Mouse (Mus musculus) lung, postnatal 0 days (tissue): Measurements from ENCODE around the gene Gm3625. TPM values are rescaled to one million over a fixed set of nuclear protein-coding genes. Genes with fewer than 3 reads are reported as not detected.
A peak's percentile ranks its signal among the peaks of the same experiment; 100 is the strongest.

Source experiments
- ATAC-seq: fragments of 200-750 bp; cut with Nextera tagmentation; 2 replicates; pipeline ENCODE4 v1.8.0; 2017; ENCODE audit warnings: moderate library complexity
- DNase-seq: peaks from one replicate; pipeline ENCODE4 v3.0.0-alpha.2; 2016; ENCODE audit warnings: low spot score
- H3K27ac ChIP-seq: fragments of 300-500 bp; sonication (generic); 2 replicates; pipeline ENCODE4 v1.5.1; 2014; ENCODE audit warnings: antibody characterized with exemption, mild to moderate bottlenecking, low read length, mixed read lengths
- H3K27me3 ChIP-seq: fragments of 300-500 bp; sonication (generic); replicated peaks from 2 replicates; pipeline ENCODE4 v1.6.1; 2014; ENCODE audit warnings: low read length, mixed read lengths; ENCODE audit not compliant: insufficient read depth
- H3K36me3 ChIP-seq: fragments of 300-500 bp; sonication (generic); 2 replicates; pipeline ENCODE4 v1.6.1; 2014; ENCODE audit warnings: low read length, mixed read lengths; ENCODE audit not compliant: insufficient read depth
- H3K4me1 ChIP-seq: fragments of 300-500 bp; sonication (generic); 2 replicates; pipeline ENCODE4 v1.6.1; 2014; ENCODE audit warnings: antibody characterized with exemption, low read depth, low read length, mixed read lengths; ENCODE audit not compliant: insufficient read depth
- H3K4me2 ChIP-seq: fragments of 300-500 bp; sonication (generic); replicated peaks from 2 replicates; pipeline ENCODE4 v1.6.1; 2014; ENCODE audit warnings: low read depth, mild to moderate bottlenecking, low read length, moderate library complexity, mixed read lengths
- H3K4me3 ChIP-seq: fragments of 300-500 bp; sonication (generic); 2 replicates; pipeline ENCODE4 v1.5.1; 2014; ENCODE audit warnings: low read depth, low read length
- H3K9ac ChIP-seq: fragments of 300-500 bp; sonication (generic); replicated peaks from 2 replicates; pipeline ENCODE4 v1.6.1; 2014; ENCODE audit warnings: low read depth, mild to moderate bottlenecking
- H3K9me3 ChIP-seq: fragments of 300-500 bp; sonication (generic); 2 replicates; pipeline ENCODE4 v1.6.1; 2016; ENCODE audit warnings: low read length, mixed read lengths
- CTCF ChIP-seq: IDR thresholded peaks from 2 replicates; pipeline ENCODE4 v1.5.1; 2016; ENCODE audit warnings: antibody characterized with exemption, mild to moderate bottlenecking
- EP300 ChIP-seq: IDR thresholded peaks from 2 replicates; pipeline ENCODE4 v1.6.1; 2016; ENCODE audit warnings: antibody characterized with exemption, mild to moderate bottlenecking, control low read depth
- WGBS: fragments of 180-500 bp; shearing (Covaris S2); extraction: QIAGEN DNeasy Blood & Tissue Kit; methylation state at CpG from one replicate; pipeline ENCODE4 v1.1.7; 2014; 5-methylcytosine and 5-hydroxymethylcytosine counted together
- polyA plus RNA-seq: library from polyadenylated mRNA; unstranded; fragments of >200 nt; fragmentation: Nextera tagmentation; extraction: Ambion mirVana; gene quantifications from 2 replicates; pipeline ENCODE4 v1.2.1, GENCODE M21; 2015

Gene Gm3625
- polyA plus RNA-seq, 1 experiment from 2014 or later, result not detected

- DNase-seq, result peak; percentile 80
These were observed 4.1 kb downstream of the Gm3625 start for GRCm38 (mm10) chr12:4588603-4589002.

GRCm38 (mm10) chr12:4587846-4588245 is 4.9 kb downstream of the Gm3625 start:
- H3K4me2 ChIP-seq, result no peak overlapping the region
- no peak overlapping the region for H3K4me3 ChIP-seq
- TF ChIP-seq CTCF, result no peak
- no peak for TF ChIP-seq EP300
- no peak overlapping the region for H3K9ac ChIP-seq
- H3K4me1 ChIP-seq, result no peaks in the 10 kb centered on the region
- H3K9me3 ChIP-seq, result no peaks in the 10 kb centered on the region
- ATAC-seq (no peak), DNase-seq (no peak)
- no peaks in the 10 kb centered on the region for H3K36me3 ChIP-seq
- no peaks in the 10 kb centered on the region for H3K27me3 ChIP-seq
- no peak overlapping the region for H3K27ac ChIP-seq
- 80% methylated on average over 2 of the region's 2 CpGs for WGBS

More at GRCm38 (mm10) chr12:4588603-4589002, 4.1 kb downstream of the Gm3625 start:
- Histone ChIP-seq H3K9ac (no peak overlapping the region), H3K4me3 (no peak overlapping the region), H3K36me3 (no peaks in the 10 kb centered on the region), H3K4me1 (peaks cover 2% of the 10 kb centered on the region; the same call in 1 of the 2 replicates), H3K9me3 (no peaks in the 10 kb centered on the region), H3K4me2 (no peak overlapping the region), H3K27me3 (no peaks in the 10 kb centered on the region), H3K27ac (no peak overlapping the region)
- TF ChIP-seq EP300, result no peak; the same call in 1 of the 2 replicates
- TF ChIP-seq CTCF, result no peak
- ATAC-seq, result peak; percentile 59
- WGBS, result 41% methylated on average over 3 of the region's 3 CpGs

- Histone ChIP-seq H3K9me3 (no peaks in the 10 kb centered on the region), H3K4me2 (no peak overlapping the region), H3K27me3 (no peaks in the 10 kb centered on the region), H3K27ac (no peak overlapping the region), H3K9ac (no peak overlapping the region), H3K36me3 (no peaks in the 10 kb centered on the region), H3K4me3 (no peak overlapping the region), H3K4me1 (no peaks in the 10 kb centered on the region)
- DNase-seq (no peak), ATAC-seq (no peak)
- TF ChIP-seq CTCF, result no peak
- TF ChIP-seq EP300, result no peak
These were observed 10.4 kb downstream of the Gm3625 start for GRCm38 (mm10) chr12:4582326-4582725.

DNA sequence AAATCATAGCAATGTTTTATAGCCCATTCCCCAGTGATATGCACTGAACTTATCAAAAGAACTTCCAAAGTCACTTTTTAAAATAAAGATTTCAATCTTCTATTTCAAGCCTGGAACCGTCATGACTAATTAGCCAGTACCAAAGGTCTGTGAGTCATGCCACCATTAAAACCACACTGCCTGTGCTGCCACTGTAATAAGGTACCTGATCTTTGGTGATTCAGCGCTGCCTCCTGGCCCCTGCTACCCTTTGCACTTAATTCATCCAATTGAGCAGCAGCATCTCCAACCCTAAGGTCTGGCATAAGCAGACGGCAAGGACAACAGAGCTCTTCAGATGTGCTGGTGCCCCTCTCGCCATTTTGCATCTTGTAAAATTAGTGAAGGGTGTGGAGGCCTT is 18.7 kb downstream of the Gm3625 start:
- no peak overlapping the region for H3K9ac ChIP-seq
- no peaks in the 10 kb centered on the region for H3K36me3 ChIP-seq
- DNase-seq (no peak), ATAC-seq (no peak)
- WGBS, result 80% methylated on average over 4 of the region's 4 CpGs
- no peak overlapping the region for H3K27ac ChIP-seq
- no peak overlapping the region for H3K4me2 ChIP-seq
- no peak overlapping the region for H3K4me3 ChIP-seq
- H3K27me3 ChIP-seq, result no peaks in the 10 kb centered on the region
- H3K4me1 ChIP-seq, result no peaks in the 10 kb centered on the region
- no peaks in the 10 kb centered on the region for H3K9me3 ChIP-seq
- TF ChIP-seq CTCF (no peak), EP300 (no peak)

DNA sequence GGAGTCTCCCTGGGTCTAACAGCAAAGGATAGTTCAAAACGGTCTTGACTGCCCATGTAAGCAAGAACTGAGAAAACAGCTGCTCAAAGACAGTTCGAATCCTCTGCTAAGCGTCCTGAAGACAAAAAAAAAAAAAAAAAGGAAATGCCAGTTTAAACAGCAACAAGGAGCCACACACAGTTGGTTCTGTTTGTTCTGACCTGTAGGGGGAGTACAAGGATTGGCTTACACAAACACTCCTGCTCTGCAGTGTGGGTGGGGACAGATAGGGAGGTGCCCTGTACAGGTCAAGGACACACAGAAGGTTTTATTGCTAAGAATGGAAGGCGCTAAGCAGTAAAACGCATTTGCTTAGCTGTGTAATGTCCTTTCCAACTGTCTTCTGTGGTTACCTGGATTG is 20.9 kb downstream of the Gm3625 start:
- no peak overlapping the region for H3K9ac ChIP-seq
- H3K27ac ChIP-seq, result no peak overlapping the region
- H3K9me3 ChIP-seq, result no peaks in the 10 kb centered on the region
- no peaks in the 10 kb centered on the region for H3K27me3 ChIP-seq
- DNase-seq (peak; percentile 90), ATAC-seq (peak; percentile 96)
- H3K36me3 ChIP-seq, result no peaks in the 10 kb centered on the region
- WGBS, result 21% methylated on average over 5 of the region's 5 CpGs
- no peaks in the 10 kb centered on the region for H3K4me1 ChIP-seq
- no peak overlapping the region for H3K4me3 ChIP-seq
- TF ChIP-seq CTCF (peak; percentile 84), EP300 (no peak)
- no peak overlapping the region for H3K4me2 ChIP-seq

DNA sequence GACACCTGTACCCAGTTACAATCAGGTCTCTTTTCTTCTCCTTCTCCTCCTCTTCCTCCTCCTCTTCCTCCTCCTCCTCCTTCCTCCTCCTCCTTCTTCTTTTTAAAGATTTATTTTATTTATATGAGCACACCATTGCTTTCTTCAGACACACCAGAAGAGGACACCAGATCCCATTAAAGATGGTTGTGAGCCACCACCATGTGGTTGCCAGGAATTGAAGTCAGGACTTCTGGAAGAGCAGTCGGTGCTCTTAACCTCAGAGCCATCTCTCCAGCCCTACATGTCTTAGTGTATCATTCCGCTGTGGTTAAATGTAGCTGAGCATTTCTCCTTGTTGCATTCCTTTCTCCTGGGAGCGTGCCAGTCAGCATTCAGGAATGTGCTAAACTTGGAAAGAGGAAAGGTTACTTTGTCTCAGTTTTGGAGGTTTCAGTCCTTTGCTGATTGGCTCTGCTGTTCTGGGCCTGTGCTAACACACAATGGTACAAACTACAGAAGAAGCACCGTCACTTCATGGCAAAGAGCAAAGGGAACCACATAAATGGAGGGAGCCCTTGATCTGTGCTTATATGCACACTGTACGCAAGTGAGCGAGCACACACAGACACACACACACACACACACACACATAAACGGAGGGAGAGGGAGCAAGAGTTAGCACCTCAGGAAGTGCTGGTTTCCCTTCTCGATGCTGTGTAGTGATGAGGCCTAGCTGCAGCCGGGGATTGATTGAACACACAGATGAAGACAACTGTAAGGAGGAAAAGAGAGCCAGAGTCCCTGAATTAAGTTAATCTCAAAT is 34.0 kb downstream of the Gm3625 start:
- H3K4me3 ChIP-seq, result no peak overlapping the region
- H3K4me2 ChIP-seq, result no peak overlapping the region
- no peaks in the 10 kb centered on the region for H3K27me3 ChIP-seq
- H3K36me3 ChIP-seq, result no peaks in the 10 kb centered on the region
- peak; percentile 74 for DNase-seq
- H3K4me1 ChIP-seq, result 0 out of 2 replicates have a peak, but pooled peaks cover 3% of the 10 kb centered on the region
- no peak for TF ChIP-seq EP300
- TF ChIP-seq CTCF, result no peak
- 31% methylated on average over 9 of the region's 9 CpGs for WGBS
- peak; percentile 65 for ATAC-seq
- H3K27ac ChIP-seq, result no peak overlapping the region
- H3K9ac ChIP-seq, result no peak overlapping the region
- H3K9me3 ChIP-seq, result no peaks in the 10 kb centered on the region
